Mouse (Mus musculus) hindbrain, embryonic 12.5 days (tissue): Measurements from ENCODE around the gene Trat1. TPM values are rescaled to one million over a fixed set of nuclear protein-coding genes. Genes with fewer than 3 reads are reported as not detected.

Experiments
- ATAC-seq: fragments of 200-750 bp; cut with Nextera tagmentation; 2 replicates; pipeline ENCODE4 v1.8.0; 2017; ENCODE audit warnings: moderate TSS enrichment; ENCODE audit not compliant: low FRiP score
- H3K27ac ChIP-seq: fragments of 300-500 bp; sonication (generic); 2 replicates; pipeline ENCODE4 v1.5.1; 2016; ENCODE audit warnings: mild to moderate bottlenecking
- H3K27me3 ChIP-seq: fragments of 300-500 bp; sonication (generic); 2 replicates; pipeline ENCODE4 v1.6.1; 2016; ENCODE audit warnings: mild to moderate bottlenecking
- H3K36me3 ChIP-seq: fragments of 300-500 bp; sonication (generic); 2 replicates; pipeline ENCODE4 v1.6.1; 2016; ENCODE audit warnings: mild to moderate bottlenecking
- H3K4me1 ChIP-seq: fragments of 300-500 bp; sonication (generic); 2 replicates; pipeline ENCODE4 v1.6.1; 2016
- H3K4me2 ChIP-seq: fragments of 300-500 bp; sonication (generic); replicated peaks from 2 replicates; pipeline ENCODE4 v1.6.1; 2016; ENCODE audit warnings: mild to moderate bottlenecking
- H3K4me3 ChIP-seq: fragments of 300-500 bp; sonication (generic); 2 replicates; pipeline ENCODE4 v1.5.1; 2016; ENCODE audit warnings: mild to moderate bottlenecking
- H3K9ac ChIP-seq: fragments of 300-500 bp; sonication (generic); 2 replicates; pipeline ENCODE4 v1.6.1; 2016; ENCODE audit warnings: mild to moderate bottlenecking, moderate library complexity
- H3K9me3 ChIP-seq: fragments of 300-500 bp; sonication (generic); replicated peaks from 2 replicates; pipeline ENCODE4 v1.6.1; 2016; ENCODE audit warnings: mild to moderate bottlenecking
- WGBS: fragments of 180-500 bp; shearing (Covaris S2); methylation state at CpG from one replicate; pipeline ENCODE4 v1.1.7; 2016; 5-methylcytosine and 5-hydroxymethylcytosine counted together
- polyA plus RNA-seq: library from polyadenylated mRNA; unstranded; fragments of >200 nt; fragmentation: Nextera tagmentation; extraction: Ambion mirVana; gene quantifications from 2 replicates; pipeline ENCODE4 v1.2.1, GENCODE M21; 2016

Trat1 gene
- polyA plus RNA-seq, 1 experiment from 2014 or later, result not detected

DNA sequence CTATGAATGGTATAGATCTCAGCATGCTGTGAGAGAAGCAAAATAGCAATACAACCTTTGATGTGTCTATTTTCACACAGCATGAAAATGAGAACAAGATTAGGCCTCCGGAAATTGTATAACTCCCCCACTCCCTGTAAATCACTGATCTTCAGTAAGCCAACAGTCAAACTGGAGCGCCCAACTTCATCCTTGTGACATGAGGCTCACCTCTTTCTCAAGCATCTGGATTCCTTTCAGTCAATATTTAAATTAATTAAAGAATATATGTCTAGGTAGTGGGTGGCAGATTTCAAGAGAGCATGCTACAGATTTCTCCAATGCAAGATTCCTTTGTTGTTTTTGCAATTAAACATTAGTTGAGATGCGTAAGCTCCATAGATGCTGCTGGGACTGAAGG lies 2.6 kb downstream of the Trat1 start:
- 96% methylated on average over 3 of the region's 3 CpGs for WGBS

DNA sequence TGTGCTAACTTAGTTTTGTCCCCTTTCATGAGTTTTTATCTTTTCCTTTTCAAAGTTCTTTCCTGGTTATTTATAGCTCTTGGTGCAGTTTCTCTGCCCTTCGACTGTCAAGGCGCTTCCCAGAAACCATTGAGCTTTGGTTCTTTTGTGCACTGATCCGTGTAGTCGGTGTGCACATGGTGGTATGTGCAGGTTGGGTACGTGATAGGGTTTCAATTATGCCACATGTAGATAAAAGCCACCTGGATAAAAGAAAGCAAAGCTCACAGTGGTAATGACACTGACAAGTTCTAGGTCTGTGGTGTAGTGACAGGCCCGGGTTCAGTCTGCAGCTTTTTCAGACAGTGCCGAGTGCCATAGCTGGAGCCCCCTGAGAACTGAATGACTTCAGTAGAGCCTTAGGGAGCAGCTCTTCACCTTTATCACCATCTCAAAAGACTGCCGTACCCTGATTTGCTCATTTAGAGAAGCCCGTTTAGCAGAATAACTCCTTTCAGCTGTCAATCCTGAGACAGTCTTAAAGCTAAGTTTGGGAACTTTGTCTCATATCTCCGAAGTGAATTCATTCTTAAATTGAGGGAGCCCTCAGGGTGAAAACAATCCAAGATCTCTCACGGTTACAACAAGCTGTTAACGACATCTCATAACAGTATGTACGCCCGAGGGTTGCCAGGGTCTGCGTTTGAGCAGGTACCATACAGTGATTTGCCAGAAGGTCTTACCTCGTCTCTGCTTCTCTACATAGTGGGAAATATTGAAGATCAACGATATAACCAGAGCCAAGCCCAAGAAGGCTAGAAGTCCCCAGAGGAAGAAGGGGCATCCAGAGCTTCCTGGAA lies 11.0 kb downstream of the Trat1 start:
- H3K27ac ChIP-seq, result no peak overlapping the region
- 77% methylated on average over 17 of the region's 17 CpGs for WGBS
- H3K36me3 ChIP-seq, result no peaks in the 10 kb centered on the region
- H3K27me3 ChIP-seq, result no peaks in the 10 kb centered on the region
- no peak overlapping the region for H3K4me3 ChIP-seq
- H3K9me3 ChIP-seq, result no peaks in the 10 kb centered on the region
- no peak for ATAC-seq
- H3K9ac ChIP-seq, result no peak overlapping the region
- peaks cover 3% of the 10 kb centered on the region; the same call in 1 of the 2 replicates for H3K4me1 ChIP-seq
- H3K4me2 ChIP-seq, result no peak overlapping the region

More for the DNA sequence above, 2.6 kb downstream of the Trat1 start:
- H3K4me3 ChIP-seq, result no peak overlapping the region
- no peaks in the 10 kb centered on the region for H3K9me3 ChIP-seq
- H3K4me2 ChIP-seq, result no peak overlapping the region
- H3K27me3 ChIP-seq, result no peaks in the 10 kb centered on the region
- no peaks in the 10 kb centered on the region for H3K36me3 ChIP-seq
- no peak overlapping the region for H3K9ac ChIP-seq
- no peak for ATAC-seq
- no peak overlapping the region for H3K27ac ChIP-seq
- no peaks in the 10 kb centered on the region for H3K4me1 ChIP-seq

DNA sequence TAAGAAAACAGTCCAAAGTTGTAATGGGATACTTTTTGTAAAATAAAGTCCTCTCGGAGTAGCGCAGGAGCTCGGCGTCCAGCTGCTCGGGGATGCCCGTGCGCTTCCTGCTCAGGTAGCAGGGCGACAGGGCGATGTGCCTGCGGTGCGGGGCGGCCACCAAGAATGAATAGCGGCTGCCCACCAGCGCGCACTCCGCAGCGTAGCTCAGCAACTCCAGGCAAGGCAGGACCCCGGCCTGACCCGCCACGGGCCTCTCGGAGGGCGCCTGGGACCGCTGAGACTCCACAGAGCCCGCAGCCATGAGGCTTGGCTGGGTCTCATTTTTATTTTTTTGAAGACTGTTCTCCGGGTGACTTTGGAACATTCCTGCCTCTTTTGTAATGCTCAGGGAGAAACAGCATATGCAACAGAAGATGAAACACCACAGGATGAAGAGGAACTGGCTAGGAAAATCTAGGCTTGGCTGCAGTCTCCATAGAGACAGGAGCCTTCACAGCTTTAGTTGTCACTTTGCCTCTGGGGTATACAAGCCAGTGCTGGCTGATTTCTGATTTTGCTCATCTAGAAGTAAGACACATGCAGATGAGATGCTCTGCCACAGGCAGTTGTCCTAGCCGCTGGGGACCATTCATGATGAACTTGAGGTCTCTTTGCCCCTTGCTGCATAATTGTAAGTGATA lies 21.5 kb downstream of the Trat1 start:
- WGBS, result 16% methylated on average over 26 of the region's 26 CpGs
- H3K4me3 ChIP-seq, result peak overlapping the region; percentile 15
- H3K27ac ChIP-seq, result no peak overlapping the region
- no peaks in the 10 kb centered on the region for H3K36me3 ChIP-seq
- H3K4me1 ChIP-seq, result peaks cover 6% of the 10 kb centered on the region; the same call in 1 of the 2 replicates
- peak overlapping the region; percentile 47 for H3K4me2 ChIP-seq
- peak; percentile 40; the same call in 1 of the 2 replicates for ATAC-seq
- no peak overlapping the region for H3K9ac ChIP-seq
- no peaks in the 10 kb centered on the region for H3K27me3 ChIP-seq
- H3K9me3 ChIP-seq, result no peaks in the 10 kb centered on the region

DNA sequence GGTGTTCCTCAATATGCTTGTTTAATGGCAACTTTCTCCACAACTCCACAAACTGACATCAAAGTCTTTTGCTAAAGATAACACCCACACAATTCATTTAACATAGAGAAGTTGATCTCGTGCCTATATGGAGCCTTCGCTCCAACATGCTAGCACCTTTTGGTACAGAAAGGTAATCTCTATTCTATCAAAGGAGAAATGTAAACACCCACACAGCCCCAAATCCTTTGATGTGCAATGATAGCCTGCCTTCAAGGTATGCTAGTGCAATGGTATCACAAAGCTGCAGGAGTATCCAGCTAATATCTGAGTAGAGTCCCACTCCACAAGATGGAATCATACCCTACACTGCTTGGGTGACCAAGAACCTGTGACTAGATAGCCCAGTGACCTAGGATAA lies 26.4 kb downstream of the Trat1 start:
- no peak overlapping the region for H3K9ac ChIP-seq
- H3K4me1 ChIP-seq, result peaks cover 4% of the 10 kb centered on the region; the same call in 1 of the 2 replicates
- H3K36me3 ChIP-seq, result no peaks in the 10 kb centered on the region
- no peak overlapping the region for H3K27ac ChIP-seq
- H3K27me3 ChIP-seq, result no peaks in the 10 kb centered on the region
- H3K9me3 ChIP-seq, result no peaks in the 10 kb centered on the region
- H3K4me3 ChIP-seq, result no peak overlapping the region
- H3K4me2 ChIP-seq, result no peak overlapping the region
- WGBS, result 79% methylated on average over 2 of the region's 2 CpGs
- ATAC-seq, result no peak

DNA sequence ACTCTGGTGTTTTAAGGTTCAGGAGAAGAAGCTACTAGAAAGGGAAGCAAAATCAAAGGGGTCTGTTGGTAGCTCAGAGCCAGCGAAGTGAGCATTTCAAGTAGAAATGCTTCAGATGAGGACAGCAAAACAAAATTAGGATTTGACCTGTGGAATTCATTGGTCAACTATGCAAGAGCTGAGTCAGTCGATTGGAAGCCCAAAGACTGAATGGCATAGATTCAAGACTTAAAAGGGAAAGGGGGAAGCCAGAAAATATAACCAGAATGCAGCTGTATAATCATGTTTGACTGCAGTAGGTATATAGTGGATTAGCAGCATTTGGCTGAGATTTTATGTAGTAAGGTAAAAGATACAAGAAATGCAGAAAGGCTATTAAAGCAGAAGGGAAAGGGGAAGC lies 26.8 kb downstream of the Trat1 start:
- Histone ChIP-seq H3K27me3 (no peaks in the 10 kb centered on the region), H3K9ac (no peak overlapping the region), H3K27ac (no peak overlapping the region), H3K4me2 (no peak overlapping the region), H3K4me3 (no peak overlapping the region), H3K36me3 (no peaks in the 10 kb centered on the region), H3K9me3 (no peaks in the 10 kb centered on the region), H3K4me1 (0 out of 2 replicates have a peak, but pooled peaks cover under 1% of the 10 kb centered on the region)
- WGBS, result 86% methylated on average over 2 of the region's 2 CpGs
- no peak for ATAC-seq

DNA sequence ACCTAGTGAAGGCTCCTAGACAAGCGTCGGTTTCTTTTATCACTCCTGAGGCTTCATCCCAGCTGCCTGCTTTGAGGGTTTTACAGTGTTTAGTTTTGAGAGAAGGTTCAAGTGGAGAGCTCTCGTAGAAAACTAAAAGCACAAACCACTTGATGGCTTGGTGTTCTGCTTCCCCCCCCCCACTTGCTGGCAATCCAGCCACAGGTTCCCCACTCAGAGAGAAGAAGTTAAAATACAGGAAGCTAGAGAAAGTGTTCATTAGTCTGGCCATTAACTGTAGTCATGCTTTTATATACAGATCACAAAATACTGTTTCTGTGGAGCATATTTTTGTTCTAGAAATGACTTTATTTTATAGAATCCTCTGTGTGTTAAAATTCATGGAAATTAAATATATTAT lies 30.3 kb downstream of the Trat1 start:
- H3K27ac ChIP-seq, result no peak overlapping the region
- H3K4me2 ChIP-seq, result no peak overlapping the region
- H3K27me3 ChIP-seq, result no peaks in the 10 kb centered on the region
- no peaks in the 10 kb centered on the region for H3K4me1 ChIP-seq
- no peaks in the 10 kb centered on the region for H3K36me3 ChIP-seq
- WGBS, result 87% methylated on average over 3 of the region's 3 CpGs
- no peaks in the 10 kb centered on the region for H3K9me3 ChIP-seq
- no peak overlapping the region for H3K9ac ChIP-seq
- no peak overlapping the region for H3K4me3 ChIP-seq
- no peak for ATAC-seq

DNA sequence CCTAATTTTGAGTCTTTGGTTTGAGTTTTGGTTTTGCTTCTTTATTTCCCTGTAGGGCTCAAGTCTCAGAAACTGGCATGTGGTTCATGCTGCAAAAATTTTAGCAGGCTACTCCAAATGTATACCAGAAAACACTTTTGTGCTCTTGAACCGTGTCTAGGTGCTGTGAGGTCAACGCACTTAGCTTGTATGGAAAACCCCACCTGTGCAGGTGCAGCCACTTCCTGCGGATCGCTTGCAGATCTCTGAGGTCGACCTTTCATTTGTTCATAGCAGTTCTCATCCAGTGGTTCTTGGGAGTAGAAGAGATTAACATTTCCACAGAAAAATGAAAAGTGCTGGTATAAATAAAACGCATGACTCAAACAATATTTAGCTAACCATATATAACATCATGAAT lies 31.8 kb downstream of the Trat1 start:
- Histone ChIP-seq H3K4me3 (no peak overlapping the region), H3K4me1 (no peaks in the 10 kb centered on the region), H3K4me2 (no peak overlapping the region), H3K36me3 (no peaks in the 10 kb centered on the region), H3K27ac (no peak overlapping the region), H3K9ac (no peak overlapping the region), H3K27me3 (no peaks in the 10 kb centered on the region), H3K9me3 (no peaks in the 10 kb centered on the region)
- WGBS, result 86% methylated on average over 6 of the region's 6 CpGs
- no peak for ATAC-seq

DNA sequence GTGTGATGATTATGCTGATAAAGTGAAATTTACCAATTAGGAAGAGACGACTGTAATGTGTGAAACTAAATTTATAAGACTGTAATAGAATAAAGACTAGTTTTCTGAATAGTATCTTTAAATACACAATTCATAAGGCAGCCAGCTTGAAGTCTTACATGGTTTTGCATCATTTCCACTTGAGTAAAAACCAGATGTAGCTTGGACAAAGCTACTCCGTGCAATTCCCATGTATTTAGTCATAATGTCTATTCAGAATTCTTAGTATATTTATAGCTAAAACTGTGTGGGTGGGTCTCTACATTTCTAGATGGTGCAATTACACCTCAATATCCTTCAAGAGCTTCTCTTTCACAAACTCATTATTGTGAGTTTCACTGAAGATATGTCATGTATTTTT lies 33.4 kb downstream of the Trat1 start:
- H3K27me3 ChIP-seq, result no peaks in the 10 kb centered on the region
- H3K36me3 ChIP-seq, result no peaks in the 10 kb centered on the region
- no peak overlapping the region for H3K27ac ChIP-seq
- H3K9ac ChIP-seq, result no peak overlapping the region
- 92% methylated on average over 2 of the region's 2 CpGs for WGBS
- no peak for ATAC-seq
- no peaks in the 10 kb centered on the region for H3K9me3 ChIP-seq
- no peaks in the 10 kb centered on the region for H3K4me1 ChIP-seq
- no peak overlapping the region for H3K4me3 ChIP-seq
- H3K4me2 ChIP-seq, result no peak overlapping the region

DNA sequence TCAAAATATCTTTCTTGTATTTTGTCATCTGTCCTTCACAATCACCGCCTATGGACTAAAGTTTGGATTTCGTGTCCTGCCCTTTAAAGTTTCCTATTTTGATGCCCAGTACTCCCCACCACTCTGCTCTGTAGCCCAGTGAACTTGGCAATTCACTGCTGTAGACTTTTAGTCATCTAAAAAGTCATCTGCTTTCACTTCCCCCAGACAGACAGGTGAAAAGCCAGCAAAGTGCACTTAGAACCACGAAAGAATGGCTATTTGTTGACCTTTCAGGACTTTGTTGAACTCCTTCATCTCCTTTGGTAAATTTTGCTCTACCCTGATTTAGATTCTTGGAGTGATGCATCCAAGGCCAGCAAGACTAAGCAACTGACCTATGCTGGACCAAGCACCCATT lies 34.9 kb downstream of the Trat1 start:
- H3K4me3 ChIP-seq, result no peak overlapping the region
- WGBS, result 88% methylated on average over 3 of the region's 3 CpGs
- ATAC-seq, result no peak
- H3K4me2 ChIP-seq, result no peak overlapping the region
- H3K9ac ChIP-seq, result no peak overlapping the region
- H3K4me1 ChIP-seq, result no peaks in the 10 kb centered on the region
- H3K36me3 ChIP-seq, result no peaks in the 10 kb centered on the region
- no peaks in the 10 kb centered on the region for H3K27me3 ChIP-seq
- no peaks in the 10 kb centered on the region for H3K9me3 ChIP-seq
- no peak overlapping the region for H3K27ac ChIP-seq

DNA sequence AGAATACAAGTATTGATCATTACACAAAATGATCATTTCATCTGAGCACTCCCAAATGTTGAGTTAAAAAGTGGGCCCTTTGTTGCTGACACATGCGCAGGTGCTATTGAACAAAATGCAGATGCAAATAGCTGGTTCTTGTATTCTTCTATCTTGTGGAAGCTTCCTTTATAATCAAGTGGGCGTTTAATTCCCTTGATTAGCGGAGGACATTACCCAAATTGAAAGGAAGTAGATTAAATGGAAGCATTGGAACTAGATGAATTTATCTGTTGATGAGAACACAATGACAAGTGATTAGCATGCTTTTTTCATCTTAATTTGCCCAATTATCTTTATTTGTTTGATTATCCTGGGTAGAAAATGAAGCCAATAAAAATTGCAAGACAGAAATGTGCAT lies 51.6 kb downstream of the Trat1 start:
- H3K27me3 ChIP-seq, result no peaks in the 10 kb centered on the region
- H3K4me1 ChIP-seq, result no peaks in the 10 kb centered on the region
- H3K4me2 ChIP-seq, result no peak overlapping the region
- H3K4me3 ChIP-seq, result no peak overlapping the region
- no peaks in the 10 kb centered on the region for H3K9me3 ChIP-seq
- H3K36me3 ChIP-seq, result no peaks in the 10 kb centered on the region
- no peak for ATAC-seq
- no peak overlapping the region for H3K9ac ChIP-seq
- 90% methylated on average over 3 of the region's 3 CpGs for WGBS
- H3K27ac ChIP-seq, result no peak overlapping the region

DNA sequence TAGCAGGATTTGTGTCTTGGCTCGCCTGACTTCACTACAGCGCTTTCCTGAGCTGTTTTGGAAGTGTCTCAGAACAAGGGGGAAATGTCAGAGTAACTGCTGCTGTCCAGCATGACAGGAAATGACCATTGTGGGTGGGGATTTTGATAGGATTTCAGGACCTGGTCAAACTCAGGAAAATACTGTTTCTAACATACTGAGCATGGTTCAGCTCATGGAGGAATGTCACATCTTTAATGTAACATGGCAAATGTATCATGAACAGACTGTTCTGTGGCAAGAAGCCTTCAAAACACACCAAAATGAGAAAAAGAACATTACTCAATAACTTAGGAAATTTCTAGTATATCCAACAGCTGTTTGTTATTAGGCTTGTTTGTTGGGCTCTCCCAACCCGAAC lies 52.1 kb downstream of the Trat1 start:
- Histone ChIP-seq H3K9ac (no peak overlapping the region), H3K36me3 (no peaks in the 10 kb centered on the region), H3K27me3 (no peaks in the 10 kb centered on the region), H3K4me3 (no peak overlapping the region), H3K9me3 (no peaks in the 10 kb centered on the region), H3K4me1 (no peaks in the 10 kb centered on the region), H3K27ac (no peak overlapping the region), H3K4me2 (no peak overlapping the region)
- WGBS, result 74% methylated on average over 3 of the region's 3 CpGs
- ATAC-seq, result no peak

DNA sequence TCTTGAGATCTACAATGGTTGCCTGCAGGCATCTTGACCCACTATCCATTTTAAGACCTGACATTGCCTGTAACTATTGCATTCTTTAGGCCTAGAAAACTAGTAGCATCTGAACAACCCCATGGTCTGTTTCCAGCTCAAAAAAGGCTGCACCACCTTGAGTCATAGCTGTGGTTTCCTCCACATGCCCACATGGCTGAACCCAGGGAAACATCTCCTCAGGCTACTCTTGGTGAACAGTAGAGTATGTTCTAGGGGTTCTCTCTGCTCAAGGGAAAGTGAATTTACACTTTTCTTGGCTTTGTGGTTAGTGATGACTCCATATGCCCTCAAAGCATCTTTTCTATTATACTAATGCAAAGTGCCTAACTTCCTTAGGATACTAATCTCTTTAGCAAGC lies 55.5 kb downstream of the Trat1 start:
- no peak for ATAC-seq

DNA sequence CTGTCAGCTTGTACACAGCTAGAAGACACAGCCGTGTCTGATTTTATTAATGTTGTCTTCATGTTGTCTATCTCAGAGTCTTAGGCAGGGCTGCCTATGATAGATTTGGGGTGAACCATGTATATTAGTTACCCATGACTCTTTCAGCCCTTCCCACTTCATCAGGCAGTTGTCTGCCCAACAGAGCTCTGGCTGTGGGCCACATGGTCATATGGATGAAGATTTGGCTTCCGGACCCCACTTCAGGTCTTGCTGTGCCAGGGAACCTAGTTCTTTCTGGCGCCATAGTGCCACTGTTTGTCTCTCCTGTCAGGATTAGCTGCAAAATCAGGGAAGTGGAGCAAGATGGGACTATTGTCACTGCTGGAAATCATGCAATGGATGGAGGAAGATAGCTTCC lies 69.9 kb downstream of the Trat1 start:
- no peaks in the 10 kb centered on the region for H3K27me3 ChIP-seq
- no peaks in the 10 kb centered on the region for H3K4me1 ChIP-seq
- H3K4me2 ChIP-seq, result no peak overlapping the region
- H3K27ac ChIP-seq, result no peak overlapping the region
- H3K36me3 ChIP-seq, result no peaks in the 10 kb centered on the region
- ATAC-seq, result no peak
- no peak overlapping the region for H3K4me3 ChIP-seq
- H3K9me3 ChIP-seq, result no peaks in the 10 kb centered on the region
- 84% methylated on average over 3 of the region's 3 CpGs for WGBS
- no peak overlapping the region for H3K9ac ChIP-seq

More for the DNA sequence above, 55.5 kb downstream of the Trat1 start:
- no peaks in the 10 kb centered on the region for H3K9me3 ChIP-seq
- H3K9ac ChIP-seq, result no peak overlapping the region
- no peak overlapping the region for H3K4me2 ChIP-seq
- no peaks in the 10 kb centered on the region for H3K4me1 ChIP-seq
- no peaks in the 10 kb centered on the region for H3K27me3 ChIP-seq
- no peak overlapping the region for H3K4me3 ChIP-seq
- no peak overlapping the region for H3K27ac ChIP-seq
- H3K36me3 ChIP-seq, result no peaks in the 10 kb centered on the region
